Mouse (Mus musculus) effector memory CD4-positive, alpha-beta T cell, adult 5 months (primary cell): Measurements from ENCODE around the gene Olfr801. TPM values are rescaled to one million over a fixed set of nuclear protein-coding genes. Genes with fewer than 3 reads are reported as not detected.

Experiments used
- polyA plus RNA-seq: library from polyadenylated mRNA; unstranded; fragments of 100-300 nt; shearing (Covaris generic); gene quantifications from one replicate; pipeline ENCODE4 v1.2.1, GENCODE M21; 2017

The Olfr801 gene
- polyA plus RNA-seq, result not detected

GRCm38 (mm10) chr10:129673765-129674164 lies at the start of gene Olfr801:
Gene Olfr801 (minus strand): TSS chr10:129673865.

GRCm38 (mm10) chr10:129702910-129703309 lies 29.2 kb upstream of the Olfr801 start, which contains the start of gene Olfr804:
Gene Olfr804 (plus strand): TSS chr10:129703210.

GRCm38 (mm10) chr10:129694186-129694585 lies 20.5 kb upstream of the Olfr801 start, which contains the start of gene Olfr803:
Gene Olfr803 (minus strand): TSS chr10:129694286.

GRCm38 (mm10) chr10:129688069-129688468 lies 14.4 kb upstream of the Olfr801 start, which contains the start of gene Olfr802:
Gene Olfr802 (minus strand): TSS chr10:129688169.

GRCm38 (mm10) chr10:129657394-129657793 lies 16.3 kb downstream of the Olfr801 start, which contains the start of gene Olfr800:
Gene Olfr800 (plus strand): TSS chr10:129657694.

GRCm38 (mm10) chr10:129637184-129637583 lies 36.5 kb downstream of the Olfr801 start, which contains the start of gene Olfr799:
Gene Olfr799 (plus strand): TSS chr10:129637484.

GRCm38 (mm10) chr10:129627834-129628233 lies 45.8 kb downstream of the Olfr801 start, which contains the start of gene Olfr798:
Gene Olfr798 (minus strand): TSS chr10:129627934.

Other genes with a start within 250 kb of the Olfr801 start
- gene Olfr786, start 246.6 kb downstream of the Olfr801 start, polyA plus RNA-seq, result not detected
- gene Olfr787, start 212.0 kb downstream of the Olfr801 start, polyA plus RNA-seq, result 0.12 TPM
- gene Olfr788, start 202.9 kb downstream of the Olfr801 start, polyA plus RNA-seq, result 0.10 TPM
- not detected for gene Olfr789, start 189.1 kb downstream of the Olfr801 start, polyA plus RNA-seq
- gene Olfr790, start 175.4 kb downstream of the Olfr801 start, polyA plus RNA-seq, result not detected
- gene Olfr791, start 152.1 kb downstream of the Olfr801 start, polyA plus RNA-seq, result not detected
- gene Olfr792, start 134.7 kb downstream of the Olfr801 start, polyA plus RNA-seq, result not detected
- gene Olfr794, start 106.2 kb downstream of the Olfr801 start, polyA plus RNA-seq, result not detected
- gene Olfr796, start 61.3 kb downstream of the Olfr801 start, polyA plus RNA-seq, result not detected
- gene Olfr798, start 45.9 kb downstream of the Olfr801 start, polyA plus RNA-seq, result 0.14 TPM
- gene Olfr799, start 36.4 kb downstream of the Olfr801 start, polyA plus RNA-seq, result not detected
- not detected for gene Olfr800, start 16.2 kb downstream of the Olfr801 start, polyA plus RNA-seq
- gene Olfr802, start 14.3 kb upstream of the Olfr801 start, polyA plus RNA-seq, result not detected
- not detected for gene Olfr803, start 20.4 kb upstream of the Olfr801 start, polyA plus RNA-seq
- not detected for gene Olfr804, start 29.3 kb upstream of the Olfr801 start, polyA plus RNA-seq
- not detected for gene Olfr805, start 55.5 kb upstream of the Olfr801 start, polyA plus RNA-seq
- gene Olfr806, start 68.1 kb upstream of the Olfr801 start, polyA plus RNA-seq, result 0.16 TPM
- gene Olfr807, start 83.9 kb upstream of the Olfr801 start, polyA plus RNA-seq, result not detected
- not detected for gene Olfr808, start 91.6 kb upstream of the Olfr801 start, polyA plus RNA-seq
- gene Olfr809, start 100.8 kb upstream of the Olfr801 start, polyA plus RNA-seq, result not detected
- not detected for gene Olfr810, start 121.1 kb upstream of the Olfr801 start, polyA plus RNA-seq
- not detected for gene Olfr811, start 130.5 kb upstream of the Olfr801 start, polyA plus RNA-seq
- not detected for gene Olfr812, start 172.2 kb upstream of the Olfr801 start, polyA plus RNA-seq
- gene Olfr813, start 181.5 kb upstream of the Olfr801 start, polyA plus RNA-seq, result not detected
- gene Olfr814, start 206.0 kb upstream of the Olfr801 start, polyA plus RNA-seq, result 0.16 TPM
- not detected for gene Olfr815, start 232.0 kb upstream of the Olfr801 start, polyA plus RNA-seq
- 0.66 TPM for gene Olfr816, start 241.7 kb upstream of the Olfr801 start, polyA plus RNA-seq